Mouse (Mus musculus) E14TG2a.4 (cell line): ENCODE measurements around the gene Lmo7.

Experiments
- H3K27me3 ChIP-seq: 2 replicates; pipeline ENCODE4 v1.6.1; 2014; ENCODE audit warnings: low read length, control low read depth; ENCODE audit not compliant: insufficient read depth
- H3K36me3 ChIP-seq: 2 replicates; pipeline ENCODE4 v1.6.1; 2014; ENCODE audit warnings: low read length, control low read depth; ENCODE audit not compliant: insufficient read depth
- H3K4me1 ChIP-seq: replicated peaks from 2 replicates; pipeline ENCODE4 v1.6.1; 2014; ENCODE audit warnings: low read depth, low read length, control low read depth
- H3K4me3 ChIP-seq: replicated peaks from 2 replicates; pipeline ENCODE4 v1.5.1; 2014; ENCODE audit warnings: mild to moderate bottlenecking, low read length
- H3K9me3 ChIP-seq: 2 replicates; pipeline ENCODE4 v1.6.1; 2014; ENCODE audit warnings: low read length, control low read depth
- CTCF ChIP-seq: conservative IDR thresholded peaks from 2 replicates; pipeline ENCODE4 v1.5.1; 2014; ENCODE audit warnings: low read length
- NANOG ChIP-seq: IDR thresholded peaks from 2 replicates; pipeline ENCODE4 v1.6.1; 2014; ENCODE audit warnings: borderline replicate concordance, low read length, mixed read lengths
- POU5F1 ChIP-seq: IDR thresholded peaks from 2 replicates; pipeline ENCODE4 v1.6.1; 2014; ENCODE audit warnings: low read length, borderline replicate concordance

Lmo7 gene

DNA sequence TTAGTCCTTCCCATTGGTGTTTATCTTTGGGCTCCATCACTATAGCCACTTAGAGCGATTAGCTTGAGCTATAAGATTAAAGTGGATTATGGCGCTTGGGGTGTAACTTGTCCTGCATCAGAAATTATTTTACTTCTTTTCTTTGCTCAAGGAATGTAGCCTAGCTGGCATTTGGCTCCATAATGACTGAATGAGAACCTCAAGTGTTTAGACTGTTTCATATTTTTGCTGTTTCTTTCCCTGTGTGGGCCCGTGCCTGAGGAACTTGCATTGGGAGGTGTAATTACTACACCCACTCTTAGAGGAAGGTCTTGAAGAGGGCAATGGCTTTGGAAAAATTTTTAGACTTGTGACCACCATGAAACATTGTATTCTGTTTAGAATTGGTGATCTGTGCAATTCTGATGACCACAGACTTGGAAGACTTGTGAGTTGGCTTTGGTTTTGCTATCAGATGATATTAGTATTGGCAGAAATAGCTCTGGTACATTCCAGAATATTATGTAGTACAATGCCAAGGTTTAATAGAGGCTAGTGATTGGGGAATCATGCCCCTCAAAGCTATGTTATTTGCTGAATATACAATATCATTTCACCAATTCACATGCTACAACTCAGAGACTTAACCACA is 54.7 kb downstream of the Lmo7 start:
- Histone ChIP-seq H3K4me3 (no peak overlapping the region), H3K9me3 (no peaks in the 10 kb centered on the region), H3K4me1 (peaks cover 57% of the 10 kb centered on the region), H3K27me3 (no peaks in the 10 kb centered on the region), H3K36me3 (no peaks in the 10 kb centered on the region)
- no peak for TF ChIP-seq CTCF
- no peak for TF ChIP-seq NANOG
- TF ChIP-seq POU5F1: no peak

- Histone ChIP-seq H3K9me3 (no peaks in the 10 kb centered on the region), H3K4me1 (peaks cover 30% of the 10 kb centered on the region), H3K4me3 (no peak overlapping the region), H3K36me3 (no peaks in the 10 kb centered on the region), H3K27me3 (no peaks in the 10 kb centered on the region)
- TF ChIP-seq NANOG: no peak
- TF ChIP-seq POU5F1: no peak
- TF ChIP-seq CTCF: no peak
Observed at GRCm38 (mm10) chr14:101787903-101788302, 58.1 kb downstream of the Lmo7 start.

DNA sequence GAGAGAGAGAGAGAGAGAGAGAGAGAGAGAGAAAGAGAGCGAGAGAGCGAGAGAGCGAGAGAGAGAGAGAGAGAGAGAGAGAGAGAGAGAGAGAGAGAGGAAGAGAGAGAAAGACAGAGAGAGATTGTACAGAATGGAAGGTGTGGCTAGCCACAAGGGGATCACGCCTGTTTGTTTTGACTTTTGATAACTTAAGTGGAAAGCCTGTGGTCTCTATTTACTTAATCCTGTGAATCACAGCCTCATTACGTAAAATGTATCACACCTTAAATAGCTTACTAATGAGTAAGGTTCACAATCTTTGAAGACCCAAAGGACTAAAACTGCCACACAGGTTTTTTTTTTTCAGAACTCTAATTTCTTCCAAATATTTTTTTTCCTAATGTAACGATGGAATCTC is 58.7 kb downstream of the Lmo7 start:
- no peak for TF ChIP-seq NANOG
- TF ChIP-seq POU5F1: no peak
- Histone ChIP-seq H3K9me3 (no peaks in the 10 kb centered on the region), H3K4me3 (no peak overlapping the region), H3K27me3 (no peaks in the 10 kb centered on the region), H3K36me3 (no peaks in the 10 kb centered on the region), H3K4me1 (peaks cover 30% of the 10 kb centered on the region)

GRCm38 (mm10) chr14:101794553-101795177 is 64.9 kb downstream of the Lmo7 start:
- Histone ChIP-seq H3K27me3 (no peaks in the 10 kb centered on the region), H3K36me3 (no peaks in the 10 kb centered on the region), H3K4me3 (no peak overlapping the region), H3K9me3 (no peaks in the 10 kb centered on the region), H3K4me1 (0 out of 2 replicates have a peak, but pooled peaks cover 10% of the 10 kb centered on the region)
- no peak for TF ChIP-seq NANOG
- no peak for TF ChIP-seq CTCF
- TF ChIP-seq POU5F1: no peak

DNA sequence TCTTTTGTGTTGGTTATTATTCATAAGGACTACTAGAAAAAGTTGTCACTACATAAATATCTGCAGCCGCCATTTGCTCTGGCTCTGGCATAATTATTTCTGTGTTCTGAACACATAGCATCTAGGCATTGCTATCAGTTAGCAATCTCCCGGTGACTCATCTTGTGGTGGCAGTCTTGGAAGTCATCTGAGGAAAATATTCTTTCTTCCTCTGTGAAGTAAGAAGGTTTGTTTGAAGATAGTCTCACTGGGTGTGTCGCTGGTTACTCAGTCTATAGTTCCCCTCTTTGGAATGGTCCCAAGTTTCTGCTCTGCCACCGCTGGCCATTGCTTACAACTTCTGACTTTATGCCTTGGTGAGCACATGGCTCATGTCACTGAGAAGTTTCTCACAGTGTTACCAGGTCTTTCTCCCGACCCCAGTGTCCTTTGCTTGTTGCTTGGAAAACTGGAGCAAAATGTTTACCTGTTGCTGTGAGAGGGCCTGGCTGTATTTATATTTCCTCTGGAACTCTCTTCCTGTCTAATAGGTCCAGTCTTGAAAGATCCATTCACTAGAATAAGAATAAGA is 68.3 kb downstream of the Lmo7 start:
- H3K4me1 ChIP-seq: 0 out of 2 replicates have a peak, but pooled peaks cover 10% of the 10 kb centered on the region
- H3K9me3 ChIP-seq: no peaks in the 10 kb centered on the region
- no peak for TF ChIP-seq NANOG
- no peak for TF ChIP-seq POU5F1
- H3K36me3 ChIP-seq: no peaks in the 10 kb centered on the region
- H3K4me3 ChIP-seq: no peak overlapping the region
- no peaks in the 10 kb centered on the region for H3K27me3 ChIP-seq

- TF ChIP-seq NANOG (no peak), CTCF (no peak), POU5F1 (no peak)
- Histone ChIP-seq H3K9me3 (no peaks in the 10 kb centered on the region), H3K4me1 (0 out of 2 replicates have a peak, but pooled peaks cover 10% of the 10 kb centered on the region), H3K4me3 (no peak overlapping the region), H3K27me3 (no peaks in the 10 kb centered on the region), H3K36me3 (no peaks in the 10 kb centered on the region)
Observed at GRCm38 (mm10) chr14:101798766-101799165, 69.0 kb downstream of the Lmo7 start.

DNA sequence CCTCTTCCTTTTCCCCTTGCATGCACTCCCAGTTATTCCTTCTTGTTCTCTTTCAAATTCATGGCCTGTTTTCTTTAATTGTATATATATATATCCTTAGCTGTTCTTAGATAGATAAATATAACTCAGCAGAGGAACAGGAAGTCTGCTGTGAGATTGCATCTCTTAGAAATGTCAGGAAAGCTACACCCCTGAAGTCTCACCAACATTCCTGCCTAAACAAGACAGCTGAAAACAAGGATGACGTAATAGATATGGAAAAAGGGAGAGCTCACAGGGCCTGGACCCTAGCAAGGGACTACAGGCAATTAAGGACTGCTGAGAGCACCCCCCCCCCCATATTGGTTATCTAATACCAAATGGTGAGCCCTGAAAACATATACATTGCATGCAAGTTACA is 71.9 kb downstream of the Lmo7 start:
- H3K4me1 ChIP-seq: 0 out of 2 replicates have a peak, but pooled peaks cover 10% of the 10 kb centered on the region
- no peak for TF ChIP-seq POU5F1
- no peak for TF ChIP-seq CTCF
- no peak for TF ChIP-seq NANOG

GRCm38 (mm10) chr14:101804119-101804518 is 74.4 kb downstream of the Lmo7 start:
- no peaks in the 10 kb centered on the region for H3K36me3 ChIP-seq
- no peaks in the 10 kb centered on the region for H3K9me3 ChIP-seq
- H3K27me3 ChIP-seq: no peaks in the 10 kb centered on the region
- TF ChIP-seq POU5F1: no peak
- no peak for TF ChIP-seq CTCF
- TF ChIP-seq NANOG: no peak
- H3K4me1 ChIP-seq: no peaks in the 10 kb centered on the region
- H3K4me3 ChIP-seq: no peak overlapping the region

More for the DNA sequence above, 71.9 kb downstream of the Lmo7 start:
- no peaks in the 10 kb centered on the region for H3K36me3 ChIP-seq
- H3K9me3 ChIP-seq: no peaks in the 10 kb centered on the region
- no peaks in the 10 kb centered on the region for H3K27me3 ChIP-seq
- no peak overlapping the region for H3K4me3 ChIP-seq
